Mouse (Mus musculus) forebrain, embryonic 16.5 days (tissue): ENCODE measurements at regions not wholly inside any gene's neighbourhood (a gene's known extent, or its start where the extent isn't known, plus 50 kb on each side); places are given as distances from the start of the nearest gene placed in this dataset.

ENCODE experiments used
- ATAC-seq: fragments of 200-750 bp; cut with Nextera tagmentation; 2 replicates; pipeline ENCODE4 v1.8.0; 2017; ENCODE audit warnings: mild to moderate bottlenecking, moderate library complexity
- H3K27ac ChIP-seq: fragments of 300-500 bp; sonication (generic); 2 replicates; pipeline ENCODE4 v1.5.1; 2014; ENCODE audit warnings: low read length, control low read depth
- H3K27me3 ChIP-seq: fragments of 300-500 bp; sonication (generic); replicated peaks from 2 replicates; pipeline ENCODE4 v1.6.1; 2014; ENCODE audit warnings: low read length; ENCODE audit not compliant: control insufficient read depth, insufficient read depth
- H3K36me3 ChIP-seq: fragments of 300-500 bp; sonication (generic); 2 replicates; pipeline ENCODE4 v1.6.1; 2014; ENCODE audit not compliant: control insufficient read depth, insufficient read depth
- H3K4me1 ChIP-seq: fragments of 300-500 bp; sonication (generic); replicated peaks from 2 replicates; pipeline ENCODE4 v1.6.1; 2014; ENCODE audit warnings: low read length; ENCODE audit not compliant: control insufficient read depth, insufficient read depth
- H3K4me2 ChIP-seq: fragments of 300-500 bp; sonication (generic); 2 replicates; pipeline ENCODE4 v1.6.1; 2014; ENCODE audit warnings: mild to moderate bottlenecking, low read length, control low read depth
- H3K4me3 ChIP-seq: fragments of 300-500 bp; sonication (generic); replicated peaks from 2 replicates; pipeline ENCODE4 v1.5.1; 2014; ENCODE audit warnings: mild to moderate bottlenecking, low read length, control low read depth
- H3K9ac ChIP-seq: fragments of 300-500 bp; sonication (generic); replicated peaks from 2 replicates; pipeline ENCODE4 v1.6.1; 2014; ENCODE audit warnings: low read depth, low read length, control low read depth
- H3K9me3 ChIP-seq: fragments of 300-500 bp; sonication (generic); 2 replicates; pipeline ENCODE4 v1.6.1; 2016; ENCODE audit warnings: low read length; ENCODE audit not compliant: control insufficient read depth
- WGBS: fragments of 180-500 bp; shearing (Covaris S2); extraction: QIAGEN DNeasy Blood & Tissue Kit; methylation state at CpG from one replicate; pipeline ENCODE4 v1.1.7; 2014; 5-methylcytosine and 5-hydroxymethylcytosine counted together

GRCm38 (mm10) chr6:6397997-6398396, 180.5 kb downstream of the Sem1 start:
- H3K4me1 ChIP-seq, result no peaks in the 10 kb centered on the region
- no peak overlapping the region for H3K4me2 ChIP-seq
- H3K9ac ChIP-seq, result no peak overlapping the region
- H3K27me3 ChIP-seq, result no peaks in the 10 kb centered on the region
- no peak overlapping the region for H3K27ac ChIP-seq
- no peaks in the 10 kb centered on the region for H3K36me3 ChIP-seq
- no peak overlapping the region for H3K4me3 ChIP-seq
- WGBS, result 19% methylated on average over 3 of the region's 3 CpGs
- no peaks in the 10 kb centered on the region for H3K9me3 ChIP-seq
- peak; percentile 88 for ATAC-seq

GRCm38 (mm10) chr6:6389454-6390445, 172.8 kb upstream of the Slc25a13 start:
- Histone ChIP-seq H3K27ac (peak overlapping the region; percentile 65), H3K9ac (peak overlapping the region; percentile 25; the same call in 1 of the 2 replicates), H3K36me3 (no peaks in the 10 kb centered on the region), H3K4me3 (no peak overlapping the region), H3K4me1 (peaks cover 20% of the 10 kb centered on the region), H3K27me3 (no peaks in the 10 kb centered on the region), H3K4me2 (no peak overlapping the region), H3K9me3 (no peaks in the 10 kb centered on the region)
- ATAC-seq, result peak; percentile 80
- WGBS, result 19% methylated on average over 16 of the region's 16 CpGs

GRCm38 (mm10) chr6:6388835-6389440, 172.0 kb upstream of the Slc25a13 start:
- Histone ChIP-seq H3K36me3 (no peaks in the 10 kb centered on the region), H3K4me1 (peaks cover 20% of the 10 kb centered on the region), H3K4me3 (no peak overlapping the region), H3K4me2 (no peak overlapping the region; the same call in 1 of the 2 replicates), H3K9ac (peak overlapping the region; percentile 25; the same call in 1 of the 2 replicates), H3K9me3 (no peaks in the 10 kb centered on the region), H3K27ac (peak overlapping the region; percentile 65), H3K27me3 (no peaks in the 10 kb centered on the region)
- 14% methylated on average over 5 of the region's 5 CpGs for WGBS
- no peak; the same call in 1 of the 2 replicates for ATAC-seq

GRCm38 (mm10) chr6:6387571-6387970, 170.6 kb upstream of the Slc25a13 start:
- Histone ChIP-seq H3K9ac (no peak overlapping the region), H3K27me3 (no peaks in the 10 kb centered on the region), H3K4me2 (no peak overlapping the region), H3K27ac (no peak overlapping the region), H3K9me3 (no peaks in the 10 kb centered on the region), H3K36me3 (no peaks in the 10 kb centered on the region), H3K4me3 (no peak overlapping the region), H3K4me1 (peaks cover 20% of the 10 kb centered on the region)
- 66% methylated on average over 5 of the region's 5 CpGs for WGBS
- ATAC-seq, result no peak

- Histone ChIP-seq H3K27me3 (no peaks in the 10 kb centered on the region), H3K36me3 (no peaks in the 10 kb centered on the region), H3K4me3 (no peak overlapping the region), H3K4me2 (no peak overlapping the region), H3K9me3 (no peaks in the 10 kb centered on the region), H3K9ac (no peak overlapping the region), H3K27ac (no peak overlapping the region), H3K4me1 (peaks cover 18% of the 10 kb centered on the region)
- 83% methylated on average over 7 of the region's 7 CpGs for WGBS
- no peak for ATAC-seq
Observed at GRCm38 (mm10) chr6:6384971-6385370, 168.0 kb upstream of the Slc25a13 start.

GRCm38 (mm10) chr6:6384441-6384840, 167.5 kb upstream of the Slc25a13 start:
- Histone ChIP-seq H3K9ac (no peak overlapping the region), H3K27ac (no peak overlapping the region), H3K4me2 (no peak overlapping the region), H3K27me3 (no peaks in the 10 kb centered on the region), H3K9me3 (no peaks in the 10 kb centered on the region), H3K4me3 (no peak overlapping the region), H3K4me1 (peaks cover 14% of the 10 kb centered on the region), H3K36me3 (no peaks in the 10 kb centered on the region)
- 91% methylated on average over 6 of the region's 6 CpGs for WGBS
- no peak for ATAC-seq

GRCm38 (mm10) chr6:6372421-6372820, 155.4 kb upstream of the Slc25a13 start:
- no peaks in the 10 kb centered on the region for H3K36me3 ChIP-seq
- H3K9me3 ChIP-seq, result no peaks in the 10 kb centered on the region
- WGBS, result 86% methylated on average over 3 of the region's 3 CpGs
- H3K27me3 ChIP-seq, result no peaks in the 10 kb centered on the region
- no peak for ATAC-seq
- no peak overlapping the region for H3K9ac ChIP-seq
- no peak overlapping the region for H3K4me2 ChIP-seq
- no peak overlapping the region for H3K4me3 ChIP-seq
- no peak overlapping the region for H3K27ac ChIP-seq
- H3K4me1 ChIP-seq, result no peaks in the 10 kb centered on the region

GRCm38 (mm10) chr6:6371444-6372093, 154.6 kb upstream of the Slc25a13 start:
- Histone ChIP-seq H3K4me1 (no peaks in the 10 kb centered on the region), H3K27me3 (no peaks in the 10 kb centered on the region), H3K4me2 (no peak overlapping the region), H3K9me3 (no peaks in the 10 kb centered on the region), H3K27ac (no peak overlapping the region), H3K36me3 (no peaks in the 10 kb centered on the region), H3K4me3 (no peak overlapping the region), H3K9ac (no peak overlapping the region)
- ATAC-seq, result peak; percentile 55; the same call in 1 of the 2 replicates
- 45% methylated on average over 5 of the region's 5 CpGs for WGBS

- H3K36me3 ChIP-seq, result no peaks in the 10 kb centered on the region
- H3K9me3 ChIP-seq, result no peaks in the 10 kb centered on the region
- WGBS, result 38% methylated on average over 4 of the region's 4 CpGs
- no peaks in the 10 kb centered on the region for H3K27me3 ChIP-seq
- H3K4me2 ChIP-seq, result no peak overlapping the region
- ATAC-seq, result no peak
- H3K4me1 ChIP-seq, result no peaks in the 10 kb centered on the region; the same call in 1 of the 2 replicates
- no peak overlapping the region for H3K4me3 ChIP-seq
- no peak overlapping the region for H3K9ac ChIP-seq
- no peak overlapping the region for H3K27ac ChIP-seq
Observed at GRCm38 (mm10) chr6:6364037-6364436, 147.1 kb upstream of the Slc25a13 start.
